Mouse (Mus musculus) kidney, postnatal 36 days (tissue): ENCODE measurements around the gene Tbrg4.
"Not testable (repeated sequence)": the region's sequence is repeated elsewhere in the genome, so short reads cannot be mapped to it uniquely, and the experiment has no call there.

ENCODE experiments used
- DNase-seq, 2 experiments: peaks; one replicate each; pipeline ENCODE4 v3.0.0; 2021 to 2022; ENCODE audit warnings: mixed read lengths in 2 of 2

Gene Tbrg4

GRCm38 (mm10) chr11:6625478-6626387 lies at the start of gene Tbrg4:
Tbrg4 (minus strand) TSS chr11:6626067.
- DNase-seq: peak; percentile 95 to 97

GRCm38 (mm10) chr11:6675402-6675801 lies 49.5 kb upstream of the Tbrg4 start:
- DNase-seq: peak; percentile 60 to 82

GRCm38 (mm10) chr11:6674701-6675100 lies 48.8 kb upstream of the Tbrg4 start:
- DNase-seq: peak in 1 of 2 experiments; percentile 55

- peak; percentile 70 to 78 for DNase-seq
Observed at GRCm38 (mm10) chr11:6670826-6671225, 45.0 kb upstream of the Tbrg4 start.

DNA sequence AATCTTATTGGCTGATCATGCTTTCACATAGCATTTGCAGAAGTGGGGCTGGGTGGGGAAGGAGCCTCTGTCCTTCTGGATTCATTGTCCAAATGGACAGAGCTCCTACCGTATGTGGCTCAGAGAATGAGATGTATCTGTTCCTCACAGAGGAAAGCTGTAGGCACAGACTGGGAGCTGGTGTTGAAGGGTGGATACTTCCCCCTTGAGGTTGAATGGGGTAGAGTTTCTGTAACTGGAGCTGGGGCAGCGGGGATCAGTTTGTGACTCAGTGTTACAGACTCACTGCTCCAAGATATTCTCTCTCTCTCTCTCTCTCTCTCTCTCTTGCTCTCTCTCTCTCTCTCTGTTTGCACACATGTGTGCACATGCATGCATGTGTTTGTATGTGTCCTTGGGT lies 44.2 kb upstream of the Tbrg4 start:
- DNase-seq: no peak

- no peak for DNase-seq
Observed at GRCm38 (mm10) chr11:6669041-6669440, 43.2 kb upstream of the Tbrg4 start.

DNA sequence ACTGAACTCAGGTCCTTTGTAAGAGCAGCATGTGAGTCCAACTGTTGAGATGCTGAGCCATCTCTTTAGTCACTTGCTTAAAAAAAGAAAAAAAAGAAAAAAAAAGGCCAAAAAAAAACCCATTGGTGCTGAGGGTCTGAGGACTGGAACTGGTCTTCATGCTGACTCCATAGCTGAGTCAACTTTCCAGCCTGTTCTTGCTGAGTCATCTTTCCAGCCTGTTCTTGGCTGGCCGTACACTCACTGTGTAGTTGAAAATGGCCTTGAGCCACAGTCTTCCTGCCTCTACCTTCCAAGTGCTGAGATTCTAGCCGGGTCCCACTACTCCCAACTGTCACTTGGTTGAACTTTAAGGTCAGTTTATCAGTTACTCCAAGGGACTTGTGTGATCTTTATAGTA lies 40.8 kb upstream of the Tbrg4 start:
- DNase-seq: no peak

- DNase-seq: peak; percentile 44 to 60
Observed at GRCm38 (mm10) chr11:6661206-6661605, 35.3 kb upstream of the Tbrg4 start.

DNA sequence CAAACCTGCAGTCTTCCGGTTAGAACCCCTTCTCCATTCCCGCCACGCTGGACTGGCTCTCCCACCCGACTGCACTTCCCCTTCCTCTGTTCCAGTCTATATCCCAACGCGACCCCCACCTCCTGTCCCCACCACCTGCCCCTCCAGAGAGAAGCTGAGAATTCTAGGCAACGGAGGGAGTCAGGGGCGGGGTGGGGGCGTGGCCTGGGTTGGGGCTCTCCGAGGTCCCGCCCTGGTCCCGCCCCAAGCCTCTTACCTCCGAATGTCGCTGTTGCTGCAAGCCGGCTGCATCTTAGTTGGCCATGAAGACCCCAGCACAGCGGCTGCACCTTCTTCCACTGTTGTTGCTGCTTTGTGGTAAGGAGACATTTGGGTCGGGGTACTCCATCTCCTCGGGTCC lies 32.4 kb upstream of the Tbrg4 start, which contains the start of gene Ramp3:
Gene Ramp3, plus strand, starts transcription at position 251 of the 400 bp plus-strand sequence.
- DNase-seq: peak; percentile 37 to 82

- DNase-seq: peak; percentile 87 to 92
Observed at GRCm38 (mm10) chr11:6654903-6655302, 29.0 kb upstream of the Tbrg4 start.

DNA sequence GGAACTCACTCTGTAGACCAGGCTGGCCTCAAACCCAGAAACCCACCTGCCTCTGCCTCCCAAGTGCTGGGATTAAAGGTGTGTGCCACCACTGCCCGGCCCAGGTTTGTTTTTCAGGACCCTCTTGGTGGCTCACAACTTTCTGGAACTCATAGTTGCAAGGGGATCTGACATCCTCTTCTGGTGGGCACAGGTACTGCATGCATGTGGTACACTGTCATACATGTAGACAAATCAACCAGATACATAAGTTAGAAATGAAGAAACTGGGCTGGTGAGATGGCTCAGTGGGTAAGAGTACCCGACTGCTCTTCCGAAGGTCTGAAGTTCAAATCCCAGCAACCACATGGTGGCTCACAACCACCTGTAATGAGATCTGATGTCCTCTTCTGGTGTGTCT lies 27.1 kb upstream of the Tbrg4 start:
- DNase-seq: not testable (repeated sequence)

DNA sequence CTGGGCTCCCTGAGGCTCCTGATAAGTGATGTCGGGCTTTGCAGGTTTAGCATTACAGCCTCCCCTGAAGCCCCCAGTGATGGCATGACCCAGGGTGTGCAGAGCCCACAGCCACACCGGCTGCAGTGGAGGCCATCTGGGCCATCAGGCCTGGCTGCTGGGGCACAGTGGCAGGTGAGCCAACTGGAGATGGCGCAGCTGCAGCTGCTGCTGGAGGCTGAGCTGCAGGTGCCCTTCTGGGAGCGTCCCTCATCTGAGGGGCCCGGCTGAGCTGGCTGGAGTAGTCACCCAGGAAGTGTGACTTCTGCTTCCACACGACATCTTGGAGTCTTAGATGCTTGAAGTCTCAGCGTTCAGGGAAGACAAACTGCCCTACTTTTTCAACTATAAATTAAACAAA lies 24.7 kb upstream of the Tbrg4 start:
- DNase-seq: no peak

GRCm38 (mm10) chr11:6647831-6648724 lies 22.2 kb upstream of the Tbrg4 start:
- no peak for DNase-seq

DNA sequence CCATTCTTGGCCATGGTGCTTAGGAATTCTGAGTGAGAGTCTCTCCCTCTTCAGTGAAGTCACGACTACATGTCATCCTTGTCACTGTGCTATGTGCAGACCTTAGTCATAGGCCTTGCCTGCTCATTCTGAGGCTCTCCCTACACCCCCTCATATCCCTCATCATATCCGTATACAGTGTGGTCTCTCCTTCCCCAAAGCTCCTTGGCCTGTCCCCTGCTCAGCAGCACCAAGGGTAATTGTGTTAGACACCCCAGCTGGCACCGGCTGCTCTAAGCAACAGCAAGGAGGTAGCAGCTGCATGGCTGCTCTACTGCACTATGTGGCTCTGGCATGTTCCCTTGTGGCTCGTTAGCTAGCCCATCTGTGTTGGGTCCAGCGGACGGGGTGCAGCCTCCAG lies 18.7 kb upstream of the Tbrg4 start:
- no peak for DNase-seq

- DNase-seq: no peak
Observed at GRCm38 (mm10) chr11:6639072-6639471, 13.2 kb upstream of the Tbrg4 start.

DNA sequence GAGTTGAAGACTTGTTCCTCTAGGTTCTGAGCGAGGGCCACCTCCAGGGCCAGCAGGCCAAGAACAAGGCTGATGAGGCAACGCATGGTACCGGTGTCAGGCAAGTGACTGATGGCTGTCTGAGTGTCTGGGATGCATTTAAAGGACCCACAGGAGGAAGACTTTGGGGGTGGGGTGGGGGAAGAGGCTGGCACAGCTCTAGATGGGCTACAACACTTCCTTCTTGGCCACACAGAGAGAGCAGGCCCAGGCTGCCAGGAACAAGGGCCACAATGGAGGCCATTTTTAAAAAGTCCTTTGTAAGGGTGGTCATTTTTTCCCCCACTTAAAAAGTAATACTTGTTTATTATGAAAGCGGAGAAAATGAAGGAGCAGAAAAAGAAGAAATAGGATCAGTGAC lies 12.7 kb upstream of the Tbrg4 start, which contains the start of gene Wap:
Gene Wap, minus strand, starts transcription at position 101 of the 400 bp plus-strand sequence.
- DNase-seq: no peak

GRCm38 (mm10) chr11:6636150-6636549 lies 10.3 kb upstream of the Tbrg4 start:
- DNase-seq: no peak

DNA sequence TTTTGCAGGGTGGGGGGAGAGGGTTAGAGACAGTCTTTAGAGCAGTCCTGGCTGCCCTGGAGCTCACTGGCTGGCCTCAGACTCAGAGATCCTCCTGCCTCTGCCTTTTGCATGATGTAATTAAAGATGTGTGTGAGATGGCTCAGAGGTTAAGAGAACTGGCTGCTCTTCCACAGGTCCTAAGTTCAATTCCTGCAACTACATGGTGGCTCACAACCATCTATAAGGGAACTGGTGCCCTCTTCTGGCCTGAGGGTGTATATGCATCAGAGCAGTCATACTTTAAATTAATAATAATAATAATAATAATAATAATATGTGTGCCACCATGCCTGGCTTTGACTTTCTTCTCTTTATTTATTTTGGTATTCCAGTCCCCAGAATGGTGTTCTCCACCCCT lies 3.8 kb upstream of the Tbrg4 start:
- DNase-seq: peak; percentile 11 to 46

DNA sequence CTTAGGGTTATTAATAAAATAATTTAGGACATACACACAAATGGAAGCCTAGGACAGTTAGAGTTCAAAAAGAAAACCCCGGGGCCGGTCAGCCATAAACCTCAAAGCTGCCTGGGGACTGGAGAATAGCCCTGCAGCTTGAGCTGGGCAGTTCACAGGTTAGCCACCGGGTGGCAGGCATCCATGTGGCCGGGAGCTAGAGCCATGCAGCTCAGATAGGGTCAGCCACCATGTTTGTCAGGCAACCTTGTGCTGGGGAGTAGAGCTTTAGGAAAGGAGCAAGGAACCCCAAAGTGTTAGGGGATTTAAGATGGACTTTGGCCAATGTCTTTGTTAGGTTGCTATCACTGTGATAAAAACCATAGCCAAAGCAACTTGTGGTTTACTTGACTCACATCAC lies 2.7 kb upstream of the Tbrg4 start:
- DNase-seq: peak; percentile 42 to 82

- DNase-seq: no peak
Observed at GRCm38 (mm10) chr11:6627731-6628130, 1.9 kb upstream of the Tbrg4 start.

DNA sequence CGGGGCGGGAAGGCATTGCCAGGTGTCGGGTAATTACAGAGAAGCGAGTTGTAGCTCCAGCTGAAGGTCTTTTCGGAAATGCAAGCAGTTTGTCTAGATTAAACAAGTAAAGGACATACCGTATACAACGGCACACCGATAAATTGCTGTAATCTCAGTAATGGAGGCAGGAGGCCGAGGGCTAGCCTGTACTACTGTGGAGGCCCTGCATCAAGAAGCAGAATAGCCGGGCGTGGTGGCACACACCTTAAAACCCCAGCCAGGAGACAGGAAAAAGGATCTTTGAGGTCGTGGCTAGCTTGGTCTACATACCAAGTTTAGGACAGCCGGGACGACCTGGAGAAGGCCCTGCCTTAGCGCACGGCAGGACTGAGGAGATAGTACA lies 513 bp upstream of the Tbrg4 start:
- DNase-seq: no peak

DNA sequence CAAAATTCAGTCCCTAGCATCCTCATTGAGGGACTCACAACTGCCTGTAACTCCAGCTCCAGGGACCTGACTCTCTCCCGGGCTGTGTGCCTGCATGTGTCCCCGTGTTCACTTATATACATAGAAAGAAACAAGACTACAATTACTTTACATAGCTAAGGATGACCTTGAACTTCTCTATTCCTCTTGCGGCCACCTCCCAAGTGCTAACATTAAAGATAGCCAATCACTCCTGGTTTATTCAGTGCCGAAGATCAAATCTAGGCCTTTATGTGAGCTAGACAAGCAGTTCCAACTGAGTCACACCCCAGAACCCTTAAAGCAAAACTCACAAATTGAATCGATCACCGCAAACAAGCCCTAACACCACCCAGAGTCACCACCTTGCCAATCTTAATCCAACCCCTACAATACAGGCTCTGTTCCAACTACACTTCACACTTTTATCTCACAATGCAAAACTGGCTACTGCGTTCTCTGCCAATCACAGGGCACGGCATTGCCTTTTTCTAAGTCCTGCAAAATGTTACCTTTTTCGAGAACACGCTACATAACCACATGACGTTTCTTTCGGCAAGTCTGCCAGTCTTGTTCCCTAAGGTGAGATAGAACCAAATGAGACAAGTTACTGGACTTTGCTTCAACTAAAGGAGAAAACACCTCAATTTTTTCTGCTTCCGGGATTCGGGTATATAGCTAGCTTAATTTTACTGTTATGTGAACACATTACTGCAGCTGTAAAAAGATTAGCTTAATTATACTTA lies 1.1 kb downstream of the Tbrg4 start:
- DNase-seq: no peak

- no peak for DNase-seq
Observed at GRCm38 (mm10) chr11:6623704-6624103, 2.2 kb downstream of the Tbrg4 start.
